Mouse (Mus musculus) MEL (cell line): ENCODE measurements around the gene Oxtr.

Experiments used
- BHLHE40 ChIP-seq: IDR thresholded peaks from 2 replicates; pipeline ENCODE4 v1.6.1; 2012; ENCODE audit warnings: low read depth, mild to moderate bottlenecking, inconsistent platforms, low read length, improper control_type of control experiment, borderline replicate concordance
- CTCF ChIP-seq, 3 experiments: IDR thresholded peaks in 2 of 3; conservative IDR thresholded peaks in 1 of 3; 2 replicates each; pipeline ENCODE4 v1.5.1; 2011 to 2012; ENCODE audit warnings: low read length in 3 of 3, low read depth in 2 of 3, mild to moderate bottlenecking in 2 of 3, improper control_type of control experiment in 1 of 3, inconsistent platforms in 1 of 3, mixed read lengths in 1 of 3, moderate library complexity in 1 of 3; ENCODE audit not compliant: control insufficient read depth in 1 of 3, insufficient read depth in 1 of 3, poor library complexity in 1 of 3, severe bottlenecking in 1 of 3
- GABPA ChIP-seq: IDR thresholded peaks from 2 replicates; pipeline ENCODE4 v1.6.1; 2012; ENCODE audit warnings: low read depth, mild to moderate bottlenecking, inconsistent platforms, low read length, improper control_type of control experiment, moderate library complexity
- HCFC1 ChIP-seq: IDR thresholded peaks from 2 replicates; pipeline ENCODE4 v1.6.1; 2012; ENCODE audit warnings: low read depth, mild to moderate bottlenecking, inconsistent platforms, low read length, improper control_type of control experiment, moderate library complexity
- KAT2A ChIP-seq: conservative IDR thresholded peaks from 2 replicates; pipeline ENCODE4 v1.6.1; 2012; ENCODE audit warnings: low read depth, low read length, improper control_type of control experiment, inconsistent platforms
- MAX ChIP-seq: IDR thresholded peaks from 2 replicates; pipeline ENCODE4 v1.6.1; 2011; ENCODE audit warnings: low read length, improper control_type of control experiment
- MAZ ChIP-seq: IDR thresholded peaks from 2 replicates; pipeline ENCODE4 v1.6.1; 2012; ENCODE audit warnings: low read depth, mild to moderate bottlenecking, inconsistent platforms, low read length, improper control_type of control experiment
- MEF2A ChIP-seq: IDR thresholded peaks from 2 replicates; pipeline ENCODE4 v1.6.1; 2014; ENCODE audit warnings: low read depth, mild to moderate bottlenecking, inconsistent platforms, low read length, improper control_type of control experiment; ENCODE audit not compliant: poor library complexity, insufficient replicate concordance, severe bottlenecking; ENCODE audit errors: extremely low read depth
- MYB ChIP-seq: IDR thresholded peaks from 2 replicates; pipeline ENCODE4 v1.6.1; 2011; ENCODE audit warnings: mild to moderate bottlenecking, low read depth, low read length, improper control_type of control experiment
- NRF1 ChIP-seq: IDR thresholded peaks from 2 replicates; pipeline ENCODE4 v1.6.1; 2014; ENCODE audit warnings: low read depth, mild to moderate bottlenecking, inconsistent platforms, low read length, improper control_type of control experiment, moderate library complexity; ENCODE audit not compliant: poor library complexity, insufficient read depth, severe bottlenecking
- POLR2A ChIP-seq, 2 experiments: IDR thresholded peaks; 2 replicates each; pipeline ENCODE4 v1.6.1; 2011 to 2012; ENCODE audit warnings: low read length in 2 of 2, mild to moderate bottlenecking in 2 of 2, control low read depth in 1 of 2, improper control_type of control experiment in 1 of 2, low read depth in 1 of 2, moderate library complexity in 1 of 2; ENCODE audit not compliant: control insufficient read depth in 1 of 2, insufficient read depth in 1 of 2, poor library complexity in 1 of 2
- TAL1 ChIP-seq: IDR thresholded peaks from 2 replicates; pipeline ENCODE4 v1.6.1; 2012; ENCODE audit warnings: mild to moderate bottlenecking, inconsistent platforms, low read length, moderate library complexity, mixed read lengths
- USF2 ChIP-seq, 2 experiments: IDR thresholded peaks; 2 replicates each; pipeline ENCODE4 v1.6.1; 2011 to 2012; ENCODE audit warnings: improper control_type of control experiment in 2 of 2, low read length in 2 of 2, borderline replicate concordance in 1 of 2, inconsistent platforms in 1 of 2, low read depth in 1 of 2, mild to moderate bottlenecking in 1 of 2; ENCODE audit not compliant: insufficient read depth in 1 of 2

DNA sequence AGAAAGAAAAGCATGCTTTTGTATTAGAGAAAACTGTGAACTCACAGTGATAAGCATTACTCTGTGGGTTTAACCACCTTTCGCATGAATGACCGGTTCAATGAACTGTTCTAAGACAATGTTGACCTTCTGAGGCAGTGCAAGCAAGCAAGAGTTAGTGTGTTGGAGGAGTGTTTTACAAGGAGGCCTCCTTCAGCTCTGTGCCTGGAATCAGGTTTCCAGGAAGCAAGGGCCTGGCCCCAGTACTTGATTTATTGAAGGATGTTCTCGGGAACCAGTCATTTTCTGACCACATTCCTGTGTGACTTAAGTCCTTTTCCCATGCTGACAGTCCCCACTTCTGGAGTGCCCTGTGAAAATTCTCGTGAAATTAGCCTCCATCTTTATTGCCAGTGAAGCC, 5.5 kb upstream of the Oxtr start:
- TF ChIP-seq CTCF (IDR thresholded peaks at IDR 0.05 in 2 of 3, conservative IDR thresholded peaks at IDR 0.05 in 1 of 3; ENCODE audit: control insufficient read depth in 1 of 3, insufficient read depth in 1 of 3, low read depth in 2 of 3, low read length in 3 of 3, poor library complexity in 1 of 3, severe bottlenecking in 1 of 3) (no peak), POLR2A (IDR thresholded peaks at IDR 0.05; ENCODE audit: control insufficient read depth in 1 of 2, insufficient read depth in 1 of 2, low read depth in 1 of 2, low read length in 2 of 2, poor library complexity in 1 of 2) (no peak), HCFC1 (no peak), KAT2A (no peak), BHLHE40 (no peak), TAL1 (no peak), GABPA (no peak), MAX (no peak), MYB (no peak), MAZ (no peak), USF2 (IDR thresholded peaks at IDR 0.05; ENCODE audit: borderline replicate concordance in 1 of 2, insufficient read depth in 1 of 2, low read depth in 1 of 2, low read length in 2 of 2) (no peak), MEF2A (no peak), NRF1 (no peak)
